Mouse (Mus musculus) heart, postnatal 36 days (tissue): ENCODE measurements around the gene Nr4a1. TPM values are rescaled to one million over a fixed set of nuclear protein-coding genes. Genes with fewer than 3 reads are reported as not detected.

ENCODE experiments used
- DNase-seq, 2 experiments: peaks; one replicate each; pipeline ENCODE4 v3.0.0; 2021 to 2022
- intact Hi-C: fragments of 180-260 bp; cut with DNase I; formaldehyde crosslinking; loops from one replicate; pipeline ENCODE4 v1.15.1; 2025
- total RNA-seq, 2 experiments: library from RNA; stranded (reverse); gene quantifications; 2 replicates each; pipeline ENCODE4 v1.2.3; 2021

The Nr4a1 gene
- 10 to 100 TPM in 1 of 2 experiments, 1 to 10 TPM in 1; 5.2 to 98.5 TPM for total RNA-seq

GRCm38 (mm10) chr15:101253886-101254795 is at the start of gene Nr4a1:
TSS of gene Nr4a1 (plus strand) at chr15:101254269.
- intact Hi-C loops: no loop called here

GRCm38 (mm10) chr15:101204781-101205180 is 49.3 kb upstream of the Nr4a1 start:
- no peak for DNase-seq
- intact Hi-C loops: no loop called here

More at GRCm38 (mm10) chr15:101253886-101254795, at the start of gene Nr4a1:
- DNase-seq: peak; percentile 83 to 85

GRCm38 (mm10) chr15:101210228-101210627 is 43.8 kb upstream of the Nr4a1 start:
- intact Hi-C loops: loop anchor here (1.0 kb wide), 1 partner anchor 27 kb away; no protein-coding TSS in a partner anchor
- peak; percentile 61 to 63 for DNase-seq

- intact Hi-C loops: loop anchor here (1.0 kb wide), 1 partner anchor 26 kb away; no protein-coding TSS in a partner anchor
- peak in 1 of 2 experiments; percentile 33 for DNase-seq
These were observed 43.0 kb upstream of the Nr4a1 start for GRCm38 (mm10) chr15:101210998-101211613.

DNA sequence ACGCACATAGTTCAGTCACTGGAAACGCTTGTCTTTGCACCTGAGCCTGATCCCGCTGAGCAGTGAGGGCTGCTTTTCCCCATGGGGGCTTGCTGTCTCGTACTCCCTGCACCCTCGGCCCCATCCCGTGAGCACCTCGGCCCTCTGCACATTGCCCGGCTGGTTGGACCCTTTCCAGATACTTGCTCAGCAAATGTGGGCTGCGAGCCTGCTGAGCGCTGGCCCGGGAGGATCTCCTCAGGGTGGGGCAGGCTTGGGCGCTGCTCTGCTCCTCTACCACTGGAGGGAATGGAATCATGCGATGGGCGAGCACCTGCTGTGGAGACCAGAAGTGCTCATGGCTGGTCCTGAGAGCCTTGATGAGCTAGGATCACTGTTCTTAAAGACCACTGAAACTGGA is 41.6 kb upstream of the Nr4a1 start:
- intact Hi-C loops: no loop called here
- peak; percentile 37 to 47 for DNase-seq

GRCm38 (mm10) chr15:101215136-101215535 is 38.9 kb upstream of the Nr4a1 start:
- DNase-seq: no peak
- intact Hi-C loops: no loop called here

DNA sequence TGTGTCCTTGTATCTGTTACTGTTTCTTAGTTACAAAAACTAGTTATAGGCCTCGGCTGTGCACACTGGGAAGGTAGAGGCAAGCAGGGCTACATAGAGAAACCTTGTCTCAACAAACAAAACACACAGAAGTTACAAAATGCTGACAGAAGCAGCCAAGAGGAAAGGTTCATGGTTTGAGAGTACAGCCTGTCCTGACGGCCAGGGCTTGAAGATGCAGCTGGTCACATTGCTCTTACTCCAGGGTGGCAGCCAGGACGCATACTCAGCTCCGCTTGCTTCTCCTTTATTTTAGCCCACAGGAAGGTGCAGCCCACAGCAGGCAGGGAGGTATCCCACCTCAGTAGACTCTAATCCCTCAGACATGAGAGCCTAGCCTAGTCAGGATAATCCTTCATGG is 38.0 kb upstream of the Nr4a1 start:
- DNase-seq: no peak
- intact Hi-C loops: no loop called here

GRCm38 (mm10) chr15:101220905-101221297 is 33.2 kb upstream of the Nr4a1 start:
- intact Hi-C loops: loop anchor here (1.0 kb wide), 2 partner anchors 16 to 94 kb away; no protein-coding TSS in a partner anchor
- no peak for DNase-seq

- intact Hi-C loops: loop anchor here (1.0 kb wide), 2 partner anchors 16 to 94 kb away; no protein-coding TSS in a partner anchor
These were observed 32.6 kb upstream of the Nr4a1 start for GRCm38 (mm10) chr15:101221298-101222104.

DNA sequence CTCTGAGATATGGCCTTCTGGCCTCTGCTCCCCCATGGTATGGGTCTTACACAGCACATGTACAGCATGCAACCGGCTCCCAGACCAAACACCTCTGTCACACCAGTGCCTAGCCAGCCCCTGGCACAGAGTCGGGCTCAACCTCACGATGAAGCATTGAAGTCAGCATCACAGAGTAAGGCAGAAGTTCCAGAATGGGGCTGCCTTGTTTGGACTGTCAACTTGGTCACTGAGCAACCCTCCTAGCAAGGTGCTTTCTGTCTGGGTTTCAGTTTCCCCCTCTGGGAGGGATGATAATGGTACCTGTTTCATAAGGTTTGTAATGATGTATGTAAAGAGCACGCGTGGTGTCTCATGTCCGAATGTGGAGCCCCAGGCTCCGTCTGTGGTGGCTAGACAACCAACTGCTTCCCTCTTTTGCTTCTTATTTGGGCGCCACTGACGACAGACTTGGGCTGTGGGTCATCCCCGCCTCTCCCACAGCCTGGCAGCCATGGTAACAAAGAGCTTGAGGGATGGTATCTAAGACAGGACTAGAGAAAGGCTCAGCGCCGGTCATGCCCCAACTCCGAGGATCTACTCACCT is 31.1 kb upstream of the Nr4a1 start:
- no peak for DNase-seq
- intact Hi-C loops: no loop called here

More at GRCm38 (mm10) chr15:101221298-101222104, 32.6 kb upstream of the Nr4a1 start:
- peak; percentile 89 to 92 for DNase-seq

- intact Hi-C loops: no loop called here
- no peak for DNase-seq
These were observed 30.5 kb upstream of the Nr4a1 start for GRCm38 (mm10) chr15:101223596-101223995.

- peak; percentile 94 for DNase-seq
- intact Hi-C loops: loop anchor here (1.0 kb wide), 1 partner anchor 59 kb away; no protein-coding TSS in a partner anchor
These were observed 29.8 kb upstream of the Nr4a1 start, which contains the start of gene Grasp for GRCm38 (mm10) chr15:101224006-101224906. TSS of gene Grasp (plus strand) at chr15:101224188.

GRCm38 (mm10) chr15:101224977-101225376 is 29.1 kb upstream of the Nr4a1 start:
- intact Hi-C loops: loop anchor here (1.0 kb wide), 1 partner anchor 58 kb away; no protein-coding TSS in a partner anchor
- DNase-seq: peak; percentile 45 to 63

- peak; percentile 77 for DNase-seq
- intact Hi-C loops: no loop called here
These were observed 26.1 kb upstream of the Nr4a1 start for GRCm38 (mm10) chr15:101227971-101228370.

DNA sequence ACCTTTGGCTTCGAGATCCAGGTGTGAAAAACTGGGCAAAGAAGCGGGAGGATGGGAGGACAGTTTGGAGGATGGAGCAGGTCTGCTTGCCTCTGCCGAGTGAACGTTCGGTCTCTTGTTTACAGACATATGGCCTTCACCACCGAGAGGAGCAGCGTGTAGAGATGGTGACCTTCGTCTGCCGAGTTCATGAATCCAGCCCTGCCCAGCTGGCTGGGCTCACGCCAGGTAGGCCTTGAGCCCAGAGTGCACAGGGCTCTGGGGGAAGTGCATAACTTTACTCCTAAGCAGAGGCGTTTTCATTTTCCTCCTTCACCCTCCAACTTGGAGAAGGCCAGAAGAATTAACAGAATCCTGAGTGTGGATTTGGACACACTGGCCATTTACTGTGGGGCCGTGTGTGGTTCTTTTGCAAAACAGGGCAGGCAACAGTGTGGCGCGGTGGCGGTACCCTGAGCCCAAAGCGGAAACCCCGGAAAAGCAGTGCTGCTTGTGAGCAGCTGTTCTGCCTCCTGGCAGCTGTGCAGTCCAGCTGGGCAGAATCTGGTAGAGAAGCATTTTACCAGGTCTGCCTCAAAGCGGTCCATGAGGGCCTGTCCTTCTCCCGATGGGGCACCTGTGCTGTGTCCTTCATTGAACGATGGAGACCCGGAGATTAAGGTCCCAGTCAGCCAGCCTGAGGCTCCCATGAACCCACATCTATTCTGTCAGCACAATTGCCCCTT is 25.0 kb upstream of the Nr4a1 start:
- intact Hi-C loops: no loop called here
- peak; percentile 61 to 66 for DNase-seq

- intact Hi-C loops: no loop called here
These were observed 23.6 kb upstream of the Nr4a1 start for GRCm38 (mm10) chr15:101230503-101230902.

DNA sequence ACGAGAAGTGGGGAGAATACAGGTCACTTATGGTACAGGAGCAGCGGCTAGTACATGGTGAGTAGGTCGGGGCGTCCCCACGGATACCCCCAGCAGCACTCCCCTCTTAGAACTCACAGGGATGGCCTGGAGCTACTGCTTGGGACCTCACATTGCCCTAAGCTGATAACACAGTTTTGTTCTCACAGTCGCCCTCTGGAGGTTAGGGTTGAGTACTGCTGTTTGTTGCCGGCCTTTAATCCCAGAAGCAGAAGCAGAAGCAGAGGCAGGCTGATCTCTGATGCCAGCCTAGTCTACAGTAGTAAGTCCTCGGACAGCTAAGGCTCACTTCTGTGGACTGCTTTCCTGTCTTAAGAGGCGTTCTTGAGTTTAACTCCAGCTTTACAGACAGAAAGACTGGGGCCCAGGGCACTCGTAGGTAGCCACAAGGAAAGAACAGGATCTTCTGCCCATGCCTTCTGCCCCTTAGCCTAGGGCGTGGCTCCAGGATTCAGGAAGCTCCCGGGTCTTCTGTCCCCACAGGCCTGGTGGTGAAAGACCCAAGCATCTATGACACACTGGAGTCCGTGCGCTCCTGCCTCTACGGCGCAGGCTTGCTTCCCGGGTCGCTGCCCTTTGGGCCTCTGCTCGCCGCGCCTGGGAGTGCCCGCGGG is 22.9 kb upstream of the Nr4a1 start:
- intact Hi-C loops: no loop called here
- peak in 1 of 2 experiments; percentile 56 for DNase-seq

More at GRCm38 (mm10) chr15:101230503-101230902, 23.6 kb upstream of the Nr4a1 start:
- no peak for DNase-seq
